Mouse (Mus musculus) testis, adult 2 months (tissue): Measurements from ENCODE around the gene Slc16a14. TPM values are rescaled to one million over a fixed set of nuclear protein-coding genes. Genes with fewer than 3 reads are reported as not detected.

Experiments
- H3K27ac ChIP-seq: fragments of 200-500 bp; 2 replicates; pipeline ENCODE4 v1.5.1; 2012; ENCODE audit warnings: low read depth, low read length; ENCODE audit not compliant: control insufficient read depth, insufficient read depth
- H3K27me3 ChIP-seq: fragments of 200-500 bp; 2 replicates; pipeline ENCODE4 v1.6.1; 2012; ENCODE audit warnings: mild to moderate bottlenecking, low read length, moderate library complexity; ENCODE audit not compliant: control insufficient read depth, insufficient read depth
- H3K36me3 ChIP-seq: fragments of 200-500 bp; 2 replicates; pipeline ENCODE4 v1.6.1; 2012; ENCODE audit warnings: mild to moderate bottlenecking, low read length; ENCODE audit not compliant: control insufficient read depth, insufficient read depth
- H3K4me1 ChIP-seq: fragments of 200-500 bp; 2 replicates; pipeline ENCODE4 v1.6.1; 2012; ENCODE audit warnings: low read length; ENCODE audit not compliant: control insufficient read depth, insufficient read depth
- H3K4me3 ChIP-seq: fragments of 200-500 bp; 2 replicates; pipeline ENCODE4 v1.5.1; 2012; ENCODE audit warnings: low read depth, mild to moderate bottlenecking, low read length, moderate library complexity, mixed read lengths; ENCODE audit not compliant: control insufficient read depth
- CTCF ChIP-seq: fragments of 200-500 bp; IDR thresholded peaks from 2 replicates; pipeline ENCODE4 v1.5.1; 2012; ENCODE audit warnings: low read depth, mild to moderate bottlenecking, inconsistent platforms, low read length, moderate library complexity; ENCODE audit not compliant: control insufficient read depth, insufficient read depth, insufficient replicate concordance
- POLR2A ChIP-seq: fragments of 200-500 bp; IDR thresholded peaks from 2 replicates; pipeline ENCODE4 v1.6.1; 2012; ENCODE audit warnings: low read depth, mild to moderate bottlenecking, inconsistent platforms, low read length, moderate library complexity; ENCODE audit not compliant: control insufficient read depth
- polyA plus RNA-seq: library from polyadenylated mRNA; depleted of rRNA; stranded (reverse); fragments of >200 nt; gene quantifications from 2 replicates; pipeline ENCODE4 v1.2.3, GENCODE M21; 2012

Gene Slc16a14
- polyA plus RNA-seq, 1 experiment = 1.8 TPM

DNA sequence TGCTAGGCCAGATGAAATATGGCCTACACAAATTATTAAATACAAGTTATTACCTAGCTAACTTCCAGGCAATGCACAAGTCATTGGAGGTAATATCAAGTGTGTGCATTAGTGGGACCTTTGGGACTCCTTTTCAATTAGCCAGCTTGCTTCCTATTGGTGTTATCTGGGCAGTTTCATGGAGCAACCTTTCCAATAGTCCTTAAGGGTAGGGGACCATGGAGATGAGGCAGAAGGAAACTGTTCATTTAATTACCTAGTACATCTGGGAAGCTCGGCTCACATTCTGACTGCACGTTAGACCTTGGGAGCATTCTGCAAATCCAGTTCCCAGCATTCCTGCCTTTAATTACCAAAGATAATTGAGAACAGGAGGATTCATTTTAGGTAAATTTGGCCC is 30.5 kb downstream of the Slc16a14 start:
- TF ChIP-seq CTCF (no peak), POLR2A (no peak)

DNA sequence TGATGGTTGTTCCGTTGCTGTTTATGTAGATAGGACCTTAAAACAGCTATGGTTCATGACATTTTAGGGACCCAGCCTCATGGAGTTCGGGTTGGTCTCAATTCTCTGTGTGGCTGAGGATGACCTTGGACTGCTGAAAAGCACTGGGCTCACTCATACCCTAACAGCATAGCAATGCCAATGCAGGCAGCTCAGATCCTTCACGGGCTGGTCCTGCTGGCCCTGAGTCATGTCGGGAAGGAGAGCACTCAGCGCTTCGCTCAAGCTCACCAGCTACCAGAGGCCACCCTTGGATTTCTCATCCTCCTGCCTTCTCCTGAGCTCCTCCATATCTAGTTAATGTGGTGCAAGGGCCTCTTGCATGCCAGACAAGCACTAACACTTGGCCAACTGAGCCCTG is 35.8 kb downstream of the Slc16a14 start:
- Histone ChIP-seq H3K36me3 (no peaks in the 10 kb centered on the region), H3K4me3 (no peak overlapping the region), H3K27ac (no peak overlapping the region), H3K27me3 (no peaks in the 10 kb centered on the region), H3K4me1 (no peaks in the 10 kb centered on the region)
- TF ChIP-seq CTCF = no peak
- no peak for TF ChIP-seq POLR2A

More for the DNA sequence above, 30.5 kb downstream of the Slc16a14 start:
- H3K4me1 ChIP-seq = no peaks in the 10 kb centered on the region
- no peak overlapping the region for H3K27ac ChIP-seq
- H3K27me3 ChIP-seq = no peaks in the 10 kb centered on the region
- no peaks in the 10 kb centered on the region for H3K36me3 ChIP-seq
- H3K4me3 ChIP-seq = no peak overlapping the region

- Histone ChIP-seq H3K4me3 (no peak overlapping the region), H3K27ac (no peak overlapping the region), H3K27me3 (no peaks in the 10 kb centered on the region), H3K36me3 (no peaks in the 10 kb centered on the region), H3K4me1 (no peaks in the 10 kb centered on the region)
- TF ChIP-seq CTCF (no peak), POLR2A (no peak)
Observed at GRCm38 (mm10) chr1:84897364-84897763, 37.6 kb downstream of the Slc16a14 start.

- no peaks in the 10 kb centered on the region for H3K27me3 ChIP-seq
- no peak overlapping the region for H3K27ac ChIP-seq
- no peaks in the 10 kb centered on the region for H3K4me1 ChIP-seq
- no peaks in the 10 kb centered on the region for H3K36me3 ChIP-seq
- peak overlapping the region; percentile 27; the same call in 1 of the 2 replicates for H3K4me3 ChIP-seq
- TF ChIP-seq CTCF = no peak
- no peak for TF ChIP-seq POLR2A
Observed at GRCm38 (mm10) chr1:84891746-84892145, 43.2 kb downstream of the Slc16a14 start.

DNA sequence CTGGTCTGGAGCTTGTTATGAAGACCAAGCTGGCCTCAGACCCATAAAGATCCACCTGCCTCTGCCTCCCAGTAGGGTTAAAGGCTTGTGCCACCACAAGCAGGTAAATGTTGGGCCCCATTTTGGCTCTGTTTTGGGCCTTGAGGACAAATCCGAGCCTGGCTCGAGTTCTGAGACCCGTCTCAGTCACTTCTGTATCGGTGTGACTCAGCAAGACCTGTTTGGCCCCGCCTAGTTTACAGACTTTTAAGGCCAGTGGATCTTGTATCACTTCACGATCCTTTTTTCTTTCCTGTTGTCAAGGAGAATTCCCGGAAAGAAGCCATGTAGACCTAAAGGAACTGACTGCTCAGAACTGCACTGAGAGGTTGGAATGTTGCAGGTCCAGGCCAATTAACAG is 44.4 kb downstream of the Slc16a14 start:
- no peak for TF ChIP-seq POLR2A
- TF ChIP-seq CTCF = no peak
- Histone ChIP-seq H3K4me1 (no peaks in the 10 kb centered on the region), H3K27ac (no peak overlapping the region), H3K27me3 (no peaks in the 10 kb centered on the region), H3K4me3 (no peak overlapping the region), H3K36me3 (no peaks in the 10 kb centered on the region)

DNA sequence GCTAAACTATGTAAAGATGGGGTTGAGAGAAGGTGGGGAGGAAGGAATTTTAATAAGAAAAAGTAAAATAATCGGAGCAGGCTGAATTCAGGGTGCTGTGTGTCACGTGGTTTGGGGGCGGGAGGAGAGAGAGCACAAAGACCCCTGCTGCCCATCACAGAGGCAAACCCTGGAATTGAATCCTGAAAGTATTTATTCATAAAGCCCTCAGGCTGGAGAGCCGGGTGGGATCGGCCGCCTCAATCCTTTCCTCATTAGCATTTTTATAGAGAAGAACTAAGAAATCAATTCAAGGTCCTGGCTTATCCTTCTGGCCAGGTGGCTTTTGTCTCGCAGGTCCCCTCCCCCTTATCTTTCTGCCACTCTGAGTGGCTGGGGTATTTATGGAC is 44.9 kb downstream of the Slc16a14 start:
- H3K27ac ChIP-seq = no peak overlapping the region
- no peak overlapping the region for H3K4me3 ChIP-seq

GRCm38 (mm10) chr1:84889330-84890004 is 45.5 kb downstream of the Slc16a14 start:
- Histone ChIP-seq H3K36me3 (no peaks in the 10 kb centered on the region), H3K27me3 (no peaks in the 10 kb centered on the region), H3K4me3 (no peak overlapping the region), H3K4me1 (no peaks in the 10 kb centered on the region), H3K27ac (no peak overlapping the region)
- no peak for TF ChIP-seq CTCF
- TF ChIP-seq POLR2A = no peak

More for the DNA sequence above, 44.9 kb downstream of the Slc16a14 start:
- H3K36me3 ChIP-seq = no peaks in the 10 kb centered on the region
- no peaks in the 10 kb centered on the region for H3K4me1 ChIP-seq
- H3K27me3 ChIP-seq = no peaks in the 10 kb centered on the region
- no peak for TF ChIP-seq POLR2A
